Mouse (Mus musculus): ENCODE measurements around the gene Eif4e2. TPM values are rescaled to one million over a fixed set of nuclear protein-coding genes. Genes with fewer than 3 reads are reported as not detected.

The Eif4e2 gene
- total RNA-seq, 2 experiments from 2014 or later, result 82.9 to 137 TPM

DNA sequence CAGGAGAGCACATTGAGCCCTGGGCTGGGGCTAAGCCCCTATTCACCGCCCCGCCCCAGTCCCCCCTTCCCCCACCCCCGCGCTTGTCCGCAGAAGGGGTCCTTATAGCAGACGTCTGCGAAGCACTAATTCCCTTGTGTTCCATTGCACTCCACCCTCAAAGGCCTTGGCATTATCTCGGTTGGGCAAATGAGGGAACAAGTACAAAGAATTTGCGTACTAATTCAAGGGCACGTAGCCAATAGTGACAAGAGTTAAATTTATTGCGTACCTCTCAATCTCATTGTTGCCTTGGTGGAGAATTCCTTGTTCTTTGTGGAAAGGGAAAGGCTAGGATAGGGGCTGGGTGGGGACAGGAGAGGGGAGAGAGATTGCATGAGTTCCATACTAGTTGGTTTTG, 44.0 kb downstream of the Eif4e2 start:
- ATAC-seq (replicated peaks; ENCODE audit: poor library complexity, severe bottlenecking), result no peak

- peak; percentile 80 for ATAC-seq (replicated peaks; ENCODE audit: poor library complexity, severe bottlenecking)
These were observed 44.8 kb downstream of the Eif4e2 start for GRCm38 (mm10) chr1:87258484-87258883.

GRCm38 (mm10) chr1:87259316-87259715, 45.6 kb downstream of the Eif4e2 start:
- ATAC-seq (replicated peaks; ENCODE audit: poor library complexity, severe bottlenecking), result no peak

GRCm38 (mm10) chr1:87263257-87263656, 49.5 kb downstream of the Eif4e2 start:
- no peak for ATAC-seq (replicated peaks; ENCODE audit: poor library complexity, severe bottlenecking)

- no peak for ATAC-seq (replicated peaks; ENCODE audit: poor library complexity, severe bottlenecking)
These were observed 50.1 kb downstream of the Eif4e2 start for GRCm38 (mm10) chr1:87263796-87264133.

DNA sequence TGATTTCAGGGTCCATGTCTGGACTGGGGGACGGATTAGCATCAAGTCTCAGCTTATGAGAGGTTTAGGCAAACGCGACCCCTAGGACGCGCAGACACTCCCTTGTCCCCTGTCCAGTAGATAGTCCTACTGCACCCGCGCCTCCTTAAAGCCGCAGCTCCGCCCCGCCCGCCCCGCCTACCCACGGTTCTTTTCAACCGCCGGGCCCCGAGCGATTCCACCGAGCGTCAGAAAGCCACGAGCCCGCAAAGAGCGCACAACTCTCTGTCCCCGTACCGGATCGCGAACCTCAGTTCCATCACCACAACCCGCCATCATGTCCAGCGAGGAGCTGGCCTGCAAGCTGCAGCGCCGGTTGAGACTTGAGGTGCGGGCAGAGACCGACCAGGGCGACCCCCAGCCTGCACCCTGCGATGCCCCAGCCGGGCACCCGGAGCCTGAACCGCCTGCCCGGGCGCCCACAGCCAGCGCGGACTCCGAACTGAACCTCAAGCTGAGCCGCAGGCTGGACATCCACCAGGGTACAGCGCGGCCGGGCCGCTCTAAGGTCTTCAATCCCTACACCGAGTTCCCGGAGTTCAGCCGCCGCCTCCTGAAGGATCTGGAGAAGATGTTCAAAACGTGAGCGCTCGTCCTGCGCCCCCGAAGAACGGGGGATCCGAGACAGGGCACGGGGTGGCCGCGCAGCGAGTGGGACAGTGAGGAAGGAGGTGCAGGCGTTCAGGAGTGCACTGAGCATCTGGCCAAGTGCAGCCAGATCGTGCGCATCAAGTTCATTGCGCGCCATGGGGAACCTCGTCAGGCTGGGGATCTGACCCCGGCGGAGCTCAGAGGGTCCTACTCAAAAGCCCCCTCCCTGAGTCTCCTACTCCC, 50.7 kb downstream of the Eif4e2 start, which contains the start of gene Efhd1:
Gene Efhd1 (plus strand): TSS at position 230 of the 873 bp plus-strand sequence.
- peak; percentile 62 for ATAC-seq (replicated peaks; ENCODE audit: poor library complexity, severe bottlenecking)

DNA sequence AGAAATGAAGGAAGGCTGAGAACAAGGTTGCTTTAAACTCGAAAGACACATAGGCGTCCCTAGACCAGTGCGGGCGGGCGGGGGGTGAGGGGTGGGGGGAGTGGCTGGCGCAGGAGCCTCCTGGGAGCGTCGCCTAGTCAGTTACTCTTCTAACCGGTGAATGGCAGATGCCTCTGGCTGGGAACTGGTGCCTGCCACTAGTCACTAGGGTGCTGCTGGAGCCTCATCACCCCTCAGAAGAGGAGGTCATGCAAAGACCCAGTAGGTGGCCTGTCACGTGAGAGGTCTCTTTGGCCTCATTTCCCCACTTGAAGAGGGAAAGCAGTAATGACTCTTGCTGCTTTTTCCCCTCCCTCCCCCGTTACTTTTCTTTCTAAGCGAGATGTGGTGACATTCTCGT, 51.5 kb downstream of the Eif4e2 start:
- peak; percentile 31; the same call in 1 of the 2 replicates for ATAC-seq (replicated peaks; ENCODE audit: poor library complexity, severe bottlenecking)

DNA sequence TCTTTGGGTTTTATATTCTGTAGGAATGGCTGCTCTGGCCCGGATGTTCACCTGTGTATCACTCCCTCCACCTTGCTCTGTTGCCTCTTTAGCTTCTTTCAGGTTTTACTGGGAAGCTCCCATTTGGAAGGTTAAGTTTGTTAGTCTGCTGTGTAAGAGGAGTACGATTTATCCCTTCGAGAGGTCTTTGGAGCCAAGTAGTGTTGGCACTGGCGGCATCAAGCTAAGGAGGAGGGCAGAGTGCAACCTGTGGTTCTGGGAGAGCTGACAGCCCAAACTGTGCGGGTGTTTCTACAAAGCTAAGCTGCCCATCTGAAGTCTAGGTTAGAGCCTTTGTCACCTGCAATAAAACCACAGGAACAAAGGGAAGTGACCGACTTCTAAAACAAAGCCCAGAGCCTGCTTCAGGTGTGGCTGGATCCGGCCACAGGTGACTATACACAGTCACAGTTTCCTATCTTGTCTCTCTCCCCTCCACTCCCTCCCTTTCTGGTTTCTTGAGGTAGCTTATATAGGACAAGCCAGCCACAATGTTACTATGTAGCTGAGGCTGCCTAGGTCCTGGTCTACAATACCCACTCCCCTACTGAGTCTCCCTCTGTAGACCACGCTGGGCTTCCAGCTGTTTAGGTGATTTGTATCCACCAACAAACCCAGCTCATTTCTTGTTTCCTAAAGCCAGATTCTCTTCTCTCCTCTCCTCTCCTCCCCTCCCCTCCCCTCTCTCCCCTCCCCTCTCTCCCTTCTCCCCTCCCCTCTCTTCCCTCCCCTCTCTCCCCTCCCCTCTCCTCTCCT, 52.8 kb downstream of the Eif4e2 start:
- no peak for ATAC-seq (replicated peaks; ENCODE audit: poor library complexity, severe bottlenecking)

GRCm38 (mm10) chr1:87270204-87270603, 56.5 kb downstream of the Eif4e2 start:
- no peak for ATAC-seq (replicated peaks; ENCODE audit: poor library complexity, severe bottlenecking)

DNA sequence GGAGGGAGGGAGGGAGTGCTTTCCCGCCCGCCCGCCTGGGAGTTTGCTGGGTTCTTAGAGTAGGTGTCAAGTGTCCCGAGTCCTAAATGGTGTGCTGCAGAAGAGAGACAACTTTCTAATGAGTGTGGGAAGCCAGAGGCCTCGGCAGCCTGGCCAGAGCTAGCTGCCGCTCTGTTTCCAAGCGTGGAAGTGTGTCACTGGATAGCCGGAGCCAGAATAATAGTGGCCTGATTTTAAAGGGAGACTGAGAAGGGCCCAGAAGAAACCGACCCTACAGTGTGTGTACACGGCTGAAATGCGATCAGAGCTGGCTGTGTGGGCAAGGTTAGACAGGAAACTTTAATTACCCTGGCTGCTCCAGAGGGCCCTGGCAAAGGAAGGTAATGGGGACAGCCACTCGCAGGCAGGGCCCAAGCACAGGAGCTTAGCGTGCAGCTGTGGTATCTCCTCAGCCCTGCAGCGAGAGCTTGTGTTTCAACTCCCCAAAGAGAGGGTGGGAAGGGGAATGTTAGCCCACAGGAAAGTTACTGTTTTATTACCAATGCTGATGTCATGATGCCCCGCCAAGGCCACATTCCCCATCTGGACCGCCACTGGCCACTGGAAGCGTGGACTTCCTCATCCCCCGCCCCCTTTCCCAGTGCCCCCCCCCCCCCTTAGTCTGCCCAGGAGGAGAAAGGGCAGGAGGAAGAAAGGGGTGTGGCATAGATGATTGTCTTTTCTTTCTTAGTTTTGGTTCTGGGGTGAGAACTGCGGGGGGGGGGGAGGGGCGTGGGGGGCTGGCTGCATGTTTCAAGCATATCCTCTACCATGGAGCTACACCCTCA, 57.1 kb downstream of the Eif4e2 start:
- no peak for ATAC-seq (replicated peaks; ENCODE audit: poor library complexity, severe bottlenecking)

GRCm38 (mm10) chr1:87271596-87271995, 57.9 kb downstream of the Eif4e2 start:
- ATAC-seq (replicated peaks; ENCODE audit: poor library complexity, severe bottlenecking), result no peak

GRCm38 (mm10) chr1:87272462-87272861, 58.7 kb downstream of the Eif4e2 start:
- ATAC-seq (replicated peaks; ENCODE audit: poor library complexity, severe bottlenecking), result no peak

GRCm38 (mm10) chr1:87273514-87273942, 59.8 kb downstream of the Eif4e2 start:
- ATAC-seq (replicated peaks; ENCODE audit: poor library complexity, severe bottlenecking), result no peak

DNA sequence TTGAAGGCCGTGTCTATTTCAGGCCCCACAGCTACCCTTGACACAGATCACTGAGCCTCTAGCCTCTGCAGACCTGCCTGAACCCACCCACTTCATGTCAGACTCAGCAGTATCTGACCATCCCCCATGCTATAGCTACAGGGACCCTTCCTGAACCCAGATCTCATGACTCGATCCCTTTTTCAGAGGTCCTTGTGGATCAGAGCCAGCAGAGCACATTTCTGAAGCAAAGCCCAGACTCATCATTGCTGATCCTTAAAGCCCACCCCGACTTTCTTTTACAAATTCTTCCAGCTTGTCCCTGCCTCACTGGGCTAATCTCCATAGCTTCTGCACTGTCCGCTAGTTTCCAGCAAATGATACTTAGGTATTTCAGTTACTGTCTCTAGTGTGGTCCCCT, 60.4 kb downstream of the Eif4e2 start:
- ATAC-seq (replicated peaks; ENCODE audit: poor library complexity, severe bottlenecking), result no peak

GRCm38 (mm10) chr1:87275151-87275550, 61.4 kb downstream of the Eif4e2 start:
- ATAC-seq (replicated peaks; ENCODE audit: poor library complexity, severe bottlenecking), result no peak

GRCm38 (mm10) chr1:87276056-87276455, 62.3 kb downstream of the Eif4e2 start:
- ATAC-seq (replicated peaks; ENCODE audit: poor library complexity, severe bottlenecking), result no peak

DNA sequence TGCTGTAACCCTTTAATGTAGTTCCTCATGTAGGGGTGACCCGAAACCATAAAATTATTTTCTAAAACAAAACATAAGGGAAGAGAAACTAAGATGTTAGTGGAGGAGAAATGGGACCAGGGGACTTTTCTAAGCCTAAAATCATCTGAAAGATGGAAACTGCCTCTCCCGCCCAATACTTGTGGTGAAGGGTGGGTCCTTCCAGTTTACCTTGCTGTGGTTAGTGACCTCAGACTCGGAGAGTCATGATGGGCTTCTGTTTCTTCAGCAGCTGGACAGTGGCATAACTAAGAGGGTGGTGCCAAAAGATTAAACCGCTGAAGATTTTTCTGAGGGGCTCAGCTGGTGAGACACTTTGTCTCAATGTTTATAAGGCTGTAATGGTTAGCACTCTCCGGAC, 66.6 kb downstream of the Eif4e2 start:
- peak; percentile 65 for ATAC-seq (replicated peaks; ENCODE audit: poor library complexity, severe bottlenecking)

- peak; percentile 76 for ATAC-seq (replicated peaks; ENCODE audit: poor library complexity, severe bottlenecking)
These were observed 68.1 kb downstream of the Eif4e2 start for GRCm38 (mm10) chr1:87281599-87282412.

DNA sequence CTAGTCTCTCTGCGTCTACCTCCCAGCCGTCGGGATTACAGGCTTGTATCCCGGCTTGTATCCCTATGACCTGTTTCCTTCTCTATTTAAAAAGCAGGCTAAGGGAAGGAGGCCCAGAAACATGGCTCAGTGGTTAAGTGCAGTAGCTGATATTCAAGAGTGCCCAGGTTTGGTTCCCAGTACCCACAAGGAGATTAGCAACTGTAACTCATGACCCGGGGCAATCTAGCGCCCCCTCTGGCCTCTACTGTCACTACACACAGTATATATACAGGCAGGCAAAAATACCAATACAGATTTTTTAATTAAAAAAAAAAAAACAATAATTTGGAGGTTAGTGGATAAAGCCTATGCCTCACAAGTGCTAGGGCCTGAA, 68.7 kb downstream of the Eif4e2 start:
- ATAC-seq (replicated peaks; ENCODE audit: poor library complexity, severe bottlenecking), result no peak
